Mouse (Mus musculus): ENCODE results near the gene Tbc1d23.
"Not testable (repeated sequence)": the region's sequence is repeated elsewhere in the genome, so short reads cannot be mapped to it uniquely, and the experiment has no call there.

Gene Tbc1d23

GRCm38 (mm10) chr16:57211037-57211436 is 20.3 kb downstream of the Tbc1d23 start:
- no peak for DNase-seq

- no peak for DNase-seq
These were observed 23.0 kb downstream of the Tbc1d23 start for GRCm38 (mm10) chr16:57208342-57208741.

GRCm38 (mm10) chr16:57197281-57197680 is 34.0 kb downstream of the Tbc1d23 start:
- DNase-seq: no peak

- no peak for DNase-seq
These were observed 34.7 kb downstream of the Tbc1d23 start for GRCm38 (mm10) chr16:57196590-57196989.

- no peak for DNase-seq
These were observed 40.1 kb downstream of the Tbc1d23 start for GRCm38 (mm10) chr16:57191214-57191613.

- no peak for DNase-seq
These were observed 40.9 kb downstream of the Tbc1d23 start for GRCm38 (mm10) chr16:57190390-57190789.

- no peak for DNase-seq
These were observed 41.8 kb downstream of the Tbc1d23 start for GRCm38 (mm10) chr16:57189493-57189892.

GRCm38 (mm10) chr16:57186618-57187017 is 44.7 kb downstream of the Tbc1d23 start:
- no peak for DNase-seq

- DNase-seq: no peak
These were observed 49.3 kb downstream of the Tbc1d23 start for GRCm38 (mm10) chr16:57182037-57182436.

- DNase-seq: no peak
These were observed 50.1 kb downstream of the Tbc1d23 start for GRCm38 (mm10) chr16:57181180-57181579.

GRCm38 (mm10) chr16:57177664-57178063 is 53.6 kb downstream of the Tbc1d23 start:
- no peak for DNase-seq

- DNase-seq: peak; percentile 37
These were observed 54.0 kb downstream of the Tbc1d23 start for GRCm38 (mm10) chr16:57177254-57177653.

- DNase-seq: no peak
These were observed 55.0 kb downstream of the Tbc1d23 start for GRCm38 (mm10) chr16:57176276-57176675.

GRCm38 (mm10) chr16:57175751-57176150 is 55.6 kb downstream of the Tbc1d23 start:
- no peak for DNase-seq

- DNase-seq: not testable (repeated sequence)
These were observed 56.8 kb downstream of the Tbc1d23 start for GRCm38 (mm10) chr16:57174480-57174879.

GRCm38 (mm10) chr16:57171570-57171969 is 59.7 kb downstream of the Tbc1d23 start:
- no peak for DNase-seq

GRCm38 (mm10) chr16:57171161-57171560 is 60.1 kb downstream of the Tbc1d23 start:
- DNase-seq: no peak

- DNase-seq: no peak
These were observed 63.1 kb downstream of the Tbc1d23 start for GRCm38 (mm10) chr16:57168236-57168635.

GRCm38 (mm10) chr16:57167514-57167912 is 63.8 kb downstream of the Tbc1d23 start:
- no peak for DNase-seq

GRCm38 (mm10) chr16:57166611-57167513 is 64.4 kb downstream of the Tbc1d23 start, which contains the start of gene Nit2:
Nit2 (minus strand) TSS chr16:57167341.
- peak; percentile 99 for DNase-seq

- DNase-seq: no peak
These were observed 65.2 kb downstream of the Tbc1d23 start for GRCm38 (mm10) chr16:57166086-57166485.

GRCm38 (mm10) chr16:57165157-57165556 is 66.1 kb downstream of the Tbc1d23 start:
- DNase-seq: no peak

- DNase-seq: no peak
These were observed 67.6 kb downstream of the Tbc1d23 start for GRCm38 (mm10) chr16:57163694-57164093.

- DNase-seq: no peak
These were observed 68.5 kb downstream of the Tbc1d23 start for GRCm38 (mm10) chr16:57162841-57163240.

- no peak for DNase-seq
These were observed 71.5 kb downstream of the Tbc1d23 start for GRCm38 (mm10) chr16:57159835-57160234.

Data from thymus, postnatal 4 days (tissue).